Mouse (Mus musculus) ovary, postnatal 36 days (tissue): ENCODE measurements around the gene Rcor1.

Source experiments
- DNase-seq: peaks from one replicate; pipeline ENCODE4 v3.0.0; 2022; ENCODE audit warnings: low spot score, mixed read lengths

The Rcor1 gene

DNA sequence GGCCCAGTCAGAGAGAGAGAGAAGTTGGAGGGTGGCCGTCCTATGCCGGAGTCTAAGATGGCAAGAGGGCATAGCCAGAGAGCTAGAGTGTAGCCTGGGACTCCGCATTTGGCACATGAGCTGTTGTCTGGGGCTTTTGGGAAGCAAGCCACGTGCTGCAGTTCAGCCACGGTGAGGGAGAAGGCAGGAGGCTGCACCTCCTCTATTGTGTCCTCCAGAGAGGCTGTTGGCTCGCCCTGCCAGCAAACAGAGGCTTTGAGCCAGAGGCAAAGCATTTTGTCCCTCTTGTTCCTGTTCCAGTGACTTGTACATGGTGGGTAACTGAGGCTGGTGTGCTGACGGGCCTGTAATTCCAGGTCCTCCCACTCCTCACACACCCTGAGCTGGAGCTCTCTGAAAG lies 95.0 kb downstream of the Rcor1 start:
- no peak for DNase-seq

DNA sequence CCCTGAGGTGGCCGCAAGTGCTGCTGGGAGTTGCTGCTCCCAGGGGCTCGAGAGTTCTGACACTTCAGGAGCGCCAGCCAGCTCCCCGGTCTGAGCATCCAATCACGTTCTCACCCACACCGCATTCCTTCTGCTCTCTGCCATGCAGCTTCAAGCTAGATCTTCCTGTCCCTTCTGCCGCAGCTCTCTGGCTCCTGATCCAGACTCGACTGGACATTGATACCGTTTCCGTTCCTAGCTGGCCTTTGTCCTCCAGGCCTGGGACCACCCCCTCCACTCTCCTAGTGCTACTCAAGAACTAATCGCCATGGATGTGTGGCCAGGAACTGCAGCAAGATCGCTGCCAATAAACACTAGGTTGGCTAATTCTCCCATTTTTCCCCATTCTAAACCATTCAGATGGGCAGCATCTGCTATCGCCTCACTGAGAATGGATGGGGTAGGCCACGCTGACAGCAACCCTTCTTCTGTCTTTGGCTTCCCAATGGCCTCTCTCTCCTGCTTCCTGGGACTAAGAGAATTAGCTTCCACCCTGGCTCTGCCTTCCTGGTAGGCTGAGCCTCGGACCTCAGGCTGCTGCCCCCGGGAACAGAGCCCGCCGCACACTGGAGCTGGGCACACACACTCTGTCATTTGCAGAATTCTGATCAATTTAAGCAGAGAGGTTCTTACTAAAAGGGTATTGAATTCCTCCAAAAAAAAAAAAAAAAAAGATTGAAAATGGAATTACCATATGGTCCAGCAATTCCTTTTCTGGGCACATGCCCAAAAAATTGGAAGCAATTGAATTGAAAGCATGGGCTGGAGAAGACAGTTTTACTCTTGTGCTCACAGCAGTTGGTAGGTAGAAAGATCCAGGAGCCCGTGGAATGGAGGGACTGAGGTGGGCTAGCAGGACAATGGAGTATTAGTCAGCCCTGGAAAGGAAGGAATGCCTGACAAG lies 95.9 kb downstream of the Rcor1 start:
- no peak for DNase-seq

DNA sequence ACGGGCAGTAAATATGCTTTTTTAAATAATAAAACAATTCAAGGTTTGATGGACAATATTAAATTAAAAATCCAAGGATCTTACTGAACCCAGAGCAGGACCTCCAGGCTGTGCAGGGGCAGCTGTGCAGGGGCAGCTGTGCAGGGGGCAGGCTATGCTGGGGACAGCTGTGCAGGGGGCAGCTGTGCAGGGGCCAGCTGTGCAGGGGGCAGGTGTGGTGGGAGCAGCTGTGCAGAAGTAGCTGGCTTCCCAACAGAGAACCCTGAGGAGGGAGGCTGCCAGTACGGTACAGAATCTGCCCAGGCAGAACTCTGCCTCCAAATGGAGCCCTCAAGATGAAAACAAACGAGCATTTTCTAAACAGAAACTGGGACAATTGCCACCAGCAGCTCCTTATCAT lies 96.8 kb downstream of the Rcor1 start:
- DNase-seq, result no peak

DNA sequence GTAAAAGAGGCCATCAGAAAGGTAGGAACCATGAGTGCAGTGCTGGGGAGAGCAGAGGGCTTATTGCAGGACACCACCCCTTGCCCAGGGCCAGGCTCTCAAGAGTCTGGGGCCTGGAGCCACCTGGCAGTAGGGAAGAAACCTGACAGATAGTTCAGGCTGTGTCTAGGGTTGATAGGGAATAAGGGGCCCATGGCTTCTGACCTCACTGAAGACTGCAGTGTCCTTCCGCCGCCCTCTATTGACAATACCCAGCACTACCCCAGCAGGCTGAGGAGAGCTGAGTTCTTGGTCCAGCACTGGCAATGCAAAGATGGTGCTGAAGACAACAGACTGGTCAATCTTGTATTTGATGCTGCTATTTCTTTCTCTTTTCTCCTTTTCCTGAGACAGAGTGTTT lies 97.9 kb downstream of the Rcor1 start:
- no peak for DNase-seq

DNA sequence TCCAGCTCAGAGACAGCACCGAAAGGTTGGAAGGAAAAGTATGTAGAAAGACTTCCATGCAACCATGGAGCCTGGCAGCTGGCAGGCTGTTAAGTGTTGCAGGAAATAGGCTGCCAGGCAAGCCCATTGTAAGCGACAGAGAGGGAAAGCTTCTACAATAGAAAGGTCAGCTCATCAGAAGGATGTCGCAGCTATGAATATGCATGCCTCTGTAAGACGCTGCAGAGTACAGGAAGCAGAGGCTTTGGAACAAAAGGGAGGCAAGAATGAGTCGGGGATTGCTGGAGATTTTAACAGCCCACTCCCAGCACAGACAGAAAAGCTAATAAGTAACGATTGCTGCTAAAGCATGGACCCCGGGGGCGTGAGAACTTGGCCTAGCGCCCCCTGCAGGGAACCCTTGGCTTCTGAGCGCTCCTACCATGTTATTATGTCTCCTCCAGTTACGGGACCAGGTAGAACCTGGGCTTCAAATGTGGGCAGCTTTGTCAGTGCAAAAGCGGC lies 103.9 kb downstream of the Rcor1 start:
- no peak for DNase-seq

DNA sequence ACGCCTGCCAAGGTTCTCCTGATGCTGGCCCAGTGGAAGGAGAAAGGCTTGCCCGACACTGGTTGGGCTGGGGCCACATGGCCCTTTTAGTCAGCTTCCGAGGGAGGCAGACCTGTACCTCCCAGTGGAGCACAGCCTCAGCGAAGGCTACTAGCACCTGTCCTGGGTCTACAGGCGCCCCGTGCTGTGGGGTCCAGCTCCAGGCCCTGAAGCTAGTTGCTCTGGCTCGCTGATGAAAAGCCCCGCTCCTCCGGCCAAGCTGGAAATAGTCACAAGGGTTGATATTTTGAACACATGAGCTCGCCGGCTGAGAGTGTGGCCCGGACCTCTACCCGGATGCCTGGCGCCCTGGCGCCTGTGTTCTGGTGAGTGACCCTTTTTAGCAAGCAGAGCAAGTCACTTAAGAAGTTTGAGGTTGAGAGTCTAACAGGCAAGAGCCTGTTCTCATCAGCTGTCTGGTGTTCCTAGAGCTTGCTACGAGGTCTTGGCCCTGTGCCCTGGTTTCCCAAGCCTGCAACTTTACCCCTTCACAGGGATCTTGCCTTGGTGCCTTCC lies 104.4 kb downstream of the Rcor1 start:
- no peak for DNase-seq

DNA sequence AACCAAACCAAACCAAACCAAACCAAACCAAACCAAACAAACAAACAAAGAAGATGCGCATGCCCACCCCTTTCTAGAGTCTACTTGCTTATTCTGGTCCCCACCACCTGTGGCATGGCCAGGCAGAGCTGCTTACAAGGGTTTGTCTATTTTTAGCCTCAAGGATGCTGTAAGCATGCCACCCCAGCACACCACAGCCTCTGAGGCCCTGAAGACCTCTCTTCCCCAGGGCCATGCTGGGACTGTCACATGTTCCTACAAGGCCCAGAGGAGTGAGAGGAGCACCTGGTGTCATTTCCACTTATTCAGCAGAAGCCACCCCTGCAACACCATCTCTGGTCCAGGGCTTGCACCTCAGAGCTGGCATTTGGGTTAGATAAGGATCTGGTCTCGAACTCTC lies 105.4 kb downstream of the Rcor1 start:
- DNase-seq, result no peak

DNA sequence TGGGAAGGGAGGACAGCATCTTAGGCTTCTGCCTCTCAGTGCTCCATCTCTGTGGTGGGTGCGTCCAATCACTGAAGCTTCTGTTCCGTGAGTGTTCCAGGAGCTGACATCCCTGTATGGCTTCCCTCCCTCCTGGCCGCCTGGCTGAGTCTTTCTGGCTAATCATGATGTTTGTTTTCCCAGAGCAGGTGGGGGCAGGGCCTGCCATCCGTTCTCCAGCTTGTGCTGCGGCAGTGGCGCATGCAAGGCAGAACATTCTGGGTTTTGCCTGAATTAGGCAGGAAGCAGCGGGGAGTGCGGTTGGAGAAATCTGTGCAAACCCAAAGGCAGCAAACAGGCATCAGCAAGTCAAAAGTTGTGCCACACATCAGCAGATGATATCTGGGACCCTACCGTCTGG lies 106.1 kb downstream of the Rcor1 start:
- no peak for DNase-seq

DNA sequence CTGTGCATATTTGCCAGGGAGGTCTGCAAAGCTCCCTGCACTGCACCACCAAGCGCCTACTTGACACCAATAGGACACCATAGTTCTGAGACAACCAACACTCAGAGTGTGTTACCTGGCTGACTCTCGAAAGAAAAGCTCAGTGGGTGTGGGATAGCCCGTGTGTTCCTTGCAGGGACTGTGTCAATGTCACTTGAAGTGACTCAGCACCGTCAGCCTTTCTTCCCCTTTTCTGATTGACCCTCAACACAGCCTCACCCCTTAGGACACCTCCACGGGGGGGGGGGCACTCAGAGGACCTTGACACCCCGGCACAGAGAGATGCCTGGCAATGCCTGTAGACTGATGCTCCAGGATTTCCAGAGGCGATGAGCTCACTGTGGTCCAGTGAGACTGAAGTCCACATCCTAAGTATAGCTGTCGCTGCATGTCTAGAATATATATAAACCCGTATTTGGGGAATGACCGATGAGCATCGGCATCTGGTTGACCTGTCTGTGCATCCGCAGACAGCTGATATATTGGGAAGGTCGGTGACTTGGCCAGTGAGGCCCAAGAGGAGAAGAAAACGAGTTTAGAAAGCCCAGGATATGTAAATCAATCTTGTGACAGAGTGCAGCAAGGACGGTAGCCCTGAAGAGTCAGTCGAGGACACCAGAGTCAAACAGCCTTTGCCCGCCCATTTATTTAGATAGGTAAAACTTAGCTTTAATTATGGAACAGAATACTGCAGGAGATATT lies 110.5 kb downstream of the Rcor1 start:
- no peak for DNase-seq

DNA sequence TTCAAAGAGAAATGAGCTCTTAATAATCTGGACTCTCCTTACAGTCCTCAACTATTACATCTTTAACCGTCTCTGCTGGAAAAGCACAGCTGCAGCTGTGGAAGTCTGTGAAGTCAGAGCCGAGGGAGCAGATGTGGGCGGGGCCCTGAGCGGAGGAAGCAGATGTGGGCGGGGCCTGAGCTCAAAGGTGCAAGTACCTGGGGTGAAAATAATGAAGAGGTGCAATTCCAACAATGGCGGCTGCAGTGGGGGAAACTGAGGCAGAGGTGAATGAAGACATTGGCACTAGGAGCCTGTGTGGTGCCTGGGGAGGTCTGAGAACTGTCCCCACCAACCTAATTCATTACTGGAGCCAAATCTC lies 111.1 kb downstream of the Rcor1 start:
- DNase-seq, result no peak

DNA sequence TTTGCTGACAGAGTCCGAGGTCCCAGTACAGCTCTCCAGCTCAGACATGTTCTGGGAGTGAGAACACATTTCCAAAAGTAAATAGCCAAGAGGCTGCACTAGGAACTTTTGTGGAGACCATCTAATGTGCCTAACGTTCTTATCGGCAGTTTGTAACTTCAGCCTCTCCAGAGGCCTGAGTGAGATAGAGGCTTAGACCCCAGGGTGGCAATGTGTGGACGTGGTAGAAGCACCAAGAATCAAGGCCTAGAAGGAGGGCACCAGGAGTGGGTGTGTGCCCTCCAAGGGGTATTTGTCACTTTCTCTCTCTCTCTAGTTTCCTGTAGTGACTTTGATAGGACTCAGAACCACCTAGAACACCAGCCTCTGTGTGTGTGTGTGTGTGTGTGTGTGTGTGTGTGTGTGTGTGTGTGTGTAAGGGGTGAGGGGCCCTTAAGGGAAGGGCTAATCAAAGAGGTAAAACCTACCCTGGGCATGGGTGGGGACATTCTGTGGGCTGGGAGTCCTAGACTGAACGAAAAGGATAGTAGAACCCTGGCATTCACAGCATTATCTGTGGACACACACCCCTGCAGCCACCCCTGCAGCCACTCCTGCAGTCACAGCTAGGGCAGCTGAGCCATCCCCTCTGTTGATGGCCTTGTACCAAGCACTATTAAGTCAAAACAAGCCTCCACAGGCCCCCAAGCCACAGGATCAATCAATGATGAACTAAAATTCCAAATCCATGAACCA lies 112.4 kb downstream of the Rcor1 start:
- no peak for DNase-seq

DNA sequence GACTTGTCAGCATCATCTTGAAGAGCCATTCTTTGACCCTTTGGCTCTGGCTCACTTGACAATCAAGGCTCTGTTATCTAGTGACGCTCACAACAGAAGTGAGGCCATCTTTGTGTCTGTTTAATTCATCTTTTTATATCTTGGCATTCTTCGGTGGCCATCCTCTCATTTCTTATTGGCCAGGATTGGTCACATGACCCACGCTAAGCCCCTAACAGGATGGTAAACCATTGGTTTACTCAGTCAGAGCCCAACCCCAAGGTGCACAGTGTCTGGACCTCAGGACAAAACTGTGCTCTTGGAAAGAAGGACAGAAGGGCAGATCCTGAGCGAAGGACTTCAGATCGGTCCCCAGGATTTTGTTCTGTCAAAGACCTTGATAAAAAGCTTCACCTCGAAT lies 113.4 kb downstream of the Rcor1 start:
- DNase-seq, result no peak

DNA sequence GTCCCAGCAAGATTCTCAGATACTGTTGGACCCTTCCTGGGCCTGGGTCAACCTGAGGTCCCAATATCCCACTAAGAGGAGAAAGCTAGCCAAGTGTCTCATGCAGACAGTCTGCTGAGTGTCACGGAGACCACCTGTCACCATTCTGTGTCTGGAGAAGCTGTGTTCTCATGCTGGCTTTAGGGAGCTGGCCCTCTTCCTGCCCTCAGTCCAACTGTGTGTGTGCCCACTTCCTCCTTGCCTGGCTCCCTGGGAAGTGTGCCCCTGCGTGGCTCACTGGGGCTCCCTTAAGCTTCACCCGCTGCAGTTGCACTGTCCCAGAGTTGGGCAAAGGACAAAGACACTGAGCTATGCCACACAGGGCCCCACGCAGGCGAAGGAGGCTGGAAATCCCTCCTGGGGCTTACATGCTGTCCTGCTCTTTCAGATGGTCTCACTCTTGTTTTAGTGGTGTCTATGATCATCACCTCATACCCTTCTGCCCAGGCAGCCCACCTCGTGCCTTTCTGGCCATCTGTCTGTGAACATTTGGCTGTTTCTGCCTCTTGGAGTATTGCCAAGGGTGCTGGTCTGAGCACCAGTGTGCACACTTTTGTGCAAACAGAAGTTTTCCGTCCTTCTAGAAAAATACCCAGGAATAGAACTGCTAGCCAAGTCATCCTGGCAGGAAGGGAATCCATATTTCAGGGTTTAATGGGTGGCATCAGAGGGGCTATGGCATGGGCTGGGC lies 114.0 kb downstream of the Rcor1 start:
- no peak for DNase-seq

DNA sequence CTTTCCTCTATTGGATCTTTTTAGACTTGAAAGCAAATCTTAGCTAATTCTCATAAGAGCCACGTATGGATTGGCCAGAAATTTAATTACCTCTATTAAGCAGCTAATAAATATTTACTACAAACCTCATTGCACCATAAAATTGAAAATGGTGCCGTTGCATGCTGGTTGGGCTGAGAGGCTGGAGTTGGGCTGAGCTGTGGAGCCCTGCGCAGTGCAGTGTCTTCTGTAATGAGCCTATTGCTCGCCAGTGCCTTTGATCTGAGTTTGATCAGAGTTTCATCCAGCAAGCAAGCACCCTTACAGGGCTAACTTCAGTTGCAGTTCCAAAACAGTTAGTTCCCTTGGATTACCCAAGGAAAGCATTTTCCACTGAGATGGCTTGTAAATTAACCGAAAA lies 114.8 kb downstream of the Rcor1 start:
- no peak for DNase-seq

DNA sequence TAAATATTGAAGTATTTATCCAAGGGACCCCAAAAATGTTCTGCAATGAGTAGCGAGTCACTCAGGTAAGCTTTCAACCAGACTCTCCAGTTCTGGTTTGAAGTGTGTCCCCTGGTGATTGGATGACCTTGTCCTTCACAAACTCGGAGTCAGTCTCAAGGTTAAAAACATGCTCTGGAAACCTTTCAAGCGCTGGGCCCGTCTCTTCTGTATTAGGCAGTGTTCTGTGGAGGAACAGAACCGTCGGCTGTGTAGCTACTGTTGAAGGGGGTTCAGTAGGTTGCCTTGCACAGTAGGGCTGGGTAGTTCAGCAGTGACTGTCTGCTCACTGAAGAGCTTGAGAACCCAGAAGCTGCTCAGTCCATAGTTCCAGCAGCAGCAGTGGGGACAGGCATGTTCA lies 115.5 kb downstream of the Rcor1 start:
- DNase-seq, result no peak

DNA sequence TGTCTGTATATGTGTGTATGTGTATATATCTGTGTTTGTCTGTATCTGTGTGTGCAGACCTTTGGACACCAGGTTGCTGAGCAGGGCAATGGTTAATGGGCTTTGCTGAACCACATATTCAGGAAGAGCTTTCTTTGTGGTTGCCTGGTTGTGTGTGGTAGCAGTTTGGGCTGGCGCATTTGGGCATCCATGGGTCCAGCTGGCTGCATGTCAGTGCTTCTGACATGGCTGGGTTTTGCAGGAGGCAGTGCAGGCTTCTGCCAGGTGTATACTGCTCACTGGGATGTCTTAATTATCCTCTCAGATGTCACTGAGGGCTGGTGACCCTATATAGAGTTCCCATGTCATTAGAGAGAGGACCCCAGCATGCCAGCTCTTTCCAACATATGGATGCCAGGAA lies 116.6 kb downstream of the Rcor1 start:
- no peak for DNase-seq

DNA sequence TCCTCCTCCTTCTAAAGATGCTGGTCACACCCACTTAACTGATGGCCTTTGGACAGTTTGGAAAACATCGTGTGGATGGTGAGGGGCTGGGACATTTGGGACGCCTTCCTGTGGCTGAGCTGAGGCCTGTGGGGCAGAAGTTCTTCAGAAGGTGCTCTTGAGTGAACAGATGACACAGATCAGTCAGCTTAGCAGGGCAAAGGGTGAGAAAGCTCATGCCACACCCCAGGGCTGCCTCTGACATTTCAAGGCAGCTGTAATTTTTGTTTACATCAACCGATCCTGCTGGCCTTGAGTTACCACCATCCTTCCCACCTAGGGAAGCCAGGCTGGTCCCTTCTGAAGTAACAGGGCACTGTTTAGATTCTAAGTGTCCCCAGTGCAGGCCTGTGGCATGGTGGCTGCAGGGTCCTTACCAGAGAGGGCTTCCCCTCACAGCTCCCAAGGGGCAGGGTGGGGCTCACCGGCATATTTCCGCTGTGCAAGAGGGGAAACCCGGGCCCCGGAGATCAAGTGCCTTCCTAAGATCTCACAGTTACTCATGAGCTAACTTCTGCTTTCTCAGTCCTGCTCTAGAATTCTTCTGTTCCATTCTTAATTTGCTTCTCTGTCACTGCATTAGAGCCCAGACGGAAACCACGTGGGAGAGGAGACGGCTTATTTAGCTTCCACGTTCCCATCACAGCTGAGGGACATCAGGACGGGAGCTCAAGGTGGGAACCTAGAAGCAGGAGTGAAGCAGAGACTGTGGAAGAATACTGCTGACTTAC lies 120.7 kb downstream of the Rcor1 start:
- DNase-seq, result no peak

DNA sequence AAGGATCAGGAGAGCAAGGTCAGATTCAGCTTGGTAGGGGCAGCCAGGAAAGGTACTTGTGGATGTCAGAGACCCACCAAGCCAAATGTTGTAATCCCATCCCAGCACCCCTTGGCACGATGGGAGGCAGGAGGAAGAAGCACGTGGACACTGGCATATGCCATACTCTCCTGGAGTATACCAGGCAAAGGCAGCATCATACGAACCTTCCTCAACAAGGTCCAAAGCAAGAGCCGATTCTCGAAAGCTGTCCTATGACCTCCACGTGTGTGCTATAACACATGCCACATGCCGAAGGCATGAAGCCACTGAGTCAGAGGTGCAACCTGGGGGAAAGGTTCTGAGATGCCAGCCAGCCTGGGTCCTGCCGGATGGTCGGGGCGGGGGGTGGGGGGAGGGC lies 121.7 kb downstream of the Rcor1 start:
- DNase-seq, result no peak

DNA sequence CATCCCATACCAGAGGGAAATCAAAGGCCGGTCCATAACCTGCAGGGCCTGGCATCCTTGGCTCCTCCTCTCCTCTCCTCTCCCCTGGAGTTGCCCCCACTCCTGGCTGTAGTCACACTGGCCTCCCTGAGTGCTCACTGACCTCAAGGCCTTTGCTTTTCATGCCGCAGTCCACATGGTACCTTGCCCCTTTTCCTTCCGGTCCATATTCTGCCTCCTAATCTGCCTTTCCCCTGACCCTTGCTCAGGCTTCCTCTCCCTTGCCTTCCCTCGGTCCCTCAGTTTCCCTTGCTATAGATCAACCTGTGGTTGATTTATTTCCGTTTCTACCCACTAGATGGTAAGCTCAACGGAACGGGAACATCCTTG lies 122.8 kb downstream of the Rcor1 start:
- DNase-seq, result no peak

DNA sequence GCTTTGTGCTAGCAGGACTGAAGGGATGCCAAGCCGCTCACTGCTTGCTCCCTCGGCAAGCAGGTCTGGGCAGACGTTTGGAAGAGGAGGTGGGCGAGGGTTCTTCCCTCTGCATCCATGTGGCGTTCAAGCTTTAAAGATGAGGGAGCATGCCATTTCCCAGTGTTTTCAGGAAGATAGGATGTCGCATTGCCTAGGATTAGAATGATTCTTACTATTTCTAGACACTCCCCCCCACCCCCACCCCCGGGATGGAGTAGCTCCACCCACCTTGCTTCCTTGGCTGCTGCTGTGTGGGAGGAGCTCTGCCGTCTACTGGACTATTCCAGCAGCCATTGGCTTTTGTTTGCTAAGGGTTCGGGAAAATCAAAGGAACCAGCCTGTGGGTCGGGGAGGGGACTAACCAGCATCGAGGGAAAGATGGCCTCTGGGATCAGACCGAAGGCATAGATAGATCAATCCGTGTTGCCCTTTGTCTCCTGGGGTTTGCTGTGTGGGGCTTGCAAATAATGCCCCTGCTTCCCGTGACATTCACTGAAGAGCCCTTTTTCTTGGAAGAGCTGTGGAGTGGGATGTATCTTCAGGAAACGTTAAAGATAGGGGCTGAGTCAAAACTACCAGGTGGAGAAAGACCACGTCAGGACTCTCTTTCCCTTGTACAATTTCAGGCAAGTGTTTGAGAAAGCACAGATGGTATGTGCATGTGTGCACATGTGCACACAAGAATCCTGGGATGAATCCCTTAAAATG lies 123.3 kb downstream of the Rcor1 start:
- peak; percentile 28 for DNase-seq
